ENCODE assay signal across 26 mouse cellular contexts in the genomic region with DNA sequence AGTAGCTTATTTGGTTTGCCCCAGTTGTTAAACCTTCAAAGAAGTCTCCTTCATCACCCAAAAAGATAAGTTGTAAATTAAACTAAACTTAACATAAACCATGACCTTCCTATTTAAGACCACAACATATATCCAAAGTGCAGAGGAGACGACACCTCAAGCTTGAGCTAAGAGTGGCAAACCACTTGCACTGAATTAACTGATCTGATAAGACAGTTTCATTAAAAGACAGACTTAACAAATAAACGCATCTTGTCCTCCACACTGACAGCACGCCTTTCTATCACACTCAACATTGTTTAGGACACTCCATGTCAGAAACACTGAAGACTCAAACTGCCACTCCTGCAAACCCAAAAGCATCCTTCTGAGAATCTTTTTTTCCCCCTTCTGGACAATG. TPM values are rescaled to one million over a fixed set of nuclear protein-coding genes. Genes with fewer than 3 reads are reported as not detected.
DNase-seq lines count a peak whose midpoint lies in the region; ATAC-seq lines count a peak whose summit lies in the region.
"Had no signal": no experiment of that assay in that cellular context is flagged by ENCODE, and none has a peak within 500 bp of the region (broad histone marks: within the 10 kb centered on the region; RNA-seq: fewer than 3 reads in every experiment).

No protein-coding gene starts in this region.

- H3K4me3 ChIP-seq in liver, embryonic 11.5 days (ENCODE audit: low read depth, low read length): no peak overlapping the region
- H3K4me3 ChIP-seq: embryonic facial prominence, embryonic 15.5 days; gastrocnemius, adult 2 months; hindbrain, embryonic 12.5 days; hindbrain, embryonic 15.5 days; intestine, embryonic 15.5 days had no signal

- 31% methylated on average over 3 of the region's 3 CpGs for WGBS in liver, embryonic 11.5 days

- no peak overlapping the region for H3K9ac ChIP-seq in liver, embryonic 11.5 days (ENCODE audit: low read depth, low read length)
- H3K9ac ChIP-seq: embryonic facial prominence, embryonic 15.5 days; forebrain, postnatal 0 days; hindbrain, embryonic 12.5 days; hindbrain, embryonic 15.5 days; intestine, embryonic 15.5 days had no signal

- H3K27ac ChIP-seq in liver, embryonic 11.5 days (ENCODE audit: low read depth, low read length): no peak overlapping the region
- H3K27ac ChIP-seq: embryonic facial prominence, embryonic 15.5 days; gastrocnemius, adult 2 months; hindbrain, embryonic 12.5 days; hindbrain, embryonic 15.5 days; intestine, embryonic 15.5 days had no signal

- H3K27me3 ChIP-seq in liver, embryonic 11.5 days (replicated peaks; ENCODE audit: control insufficient read depth, insufficient read depth, low read length): no peaks in the 10 kb centered on the region
- H3K27me3 ChIP-seq: CH12.LX; embryonic facial prominence, embryonic 15.5 days; hindbrain, embryonic 12.5 days; hindbrain, embryonic 15.5 days; intestine, embryonic 15.5 days had no signal

- peaks cover 2% of the 10 kb centered on the region; the same call in 1 of the 2 replicates for H3K4me1 ChIP-seq in liver, embryonic 11.5 days (replicated peaks; ENCODE audit: control insufficient read depth, insufficient read depth, low read length)
- H3K4me1 ChIP-seq: intestine, embryonic 15.5 days had no signal

- peak overlapping the region; percentile 11; the same call in 1 of the 2 replicates for H3K4me2 ChIP-seq in liver, embryonic 11.5 days
- H3K4me2 ChIP-seq: embryonic facial prominence, embryonic 15.5 days; heart, embryonic 11.5 days; hindbrain, embryonic 12.5 days; hindbrain, embryonic 15.5 days; intestine, embryonic 15.5 days had no signal

- DNase-seq in liver, embryonic 11.5 days (ENCODE audit: low spot score): no peak
- no peak for DNase-seq in liver
- DNase-seq in 3T3-L1 (ENCODE audit: low read depth, low spot score): peak; percentile 25
- DNase-seq in 416B (ENCODE audit: low read depth): peak; percentile 60
- DNase-seq in induced T-regulatory cell, adult 2 months (ENCODE audit: low read depth): peak; percentile 83
- no peak for DNase-seq in lung, adult 18-20 months
- DNase-seq: adrenal gland, adult 2 months; adrenal gland, postnatal 25 days; B cell, adult 2 months; cerebellum, adult 11-12 months; cerebellum, adult 8-10 months; cerebellum, postnatal 10 days; cerebellum, postnatal 36 days; embryo, embryonic 11 days; forebrain, postnatal 0 days; gastrocnemius, adult 2 months; gastrocnemius, postnatal 14 days; heart, adult 11 months had no signal

- no peak for ATAC-seq in liver, embryonic 11.5 days (replicated peaks; ENCODE audit: low FRiP score)
- ATAC-seq: forebrain, embryonic 14.5 days; forebrain, postnatal 0 days; intestine, embryonic 15.5 days had no signal

- no peaks in the 10 kb centered on the region for H3K36me3 ChIP-seq in liver, embryonic 11.5 days (ENCODE audit: control insufficient read depth, insufficient read depth, low read length)
- H3K36me3 ChIP-seq: embryonic facial prominence, embryonic 15.5 days; hindbrain, embryonic 12.5 days; hindbrain, embryonic 15.5 days; intestine, embryonic 15.5 days had no signal

- no peaks in the 10 kb centered on the region for H3K9me3 ChIP-seq in liver, embryonic 11.5 days (ENCODE audit: control insufficient read depth, low read length)
- H3K9me3 ChIP-seq: embryonic facial prominence, embryonic 15.5 days; G1E; hindbrain, embryonic 12.5 days; hindbrain, embryonic 15.5 days; intestine, embryonic 15.5 days had no signal

RNA-seq across cellular contexts. Expression of a gene that starts 4.8 kb away (rescaled TPM):
- 2.8 and 3.5 TPM in 2 replicates for polyA plus RNA-seq in liver, embryonic 11.5 days (2014; fragmentation: Nextera tagmentation; extraction: Ambion mirVana)

Comparison
In these comparisons a context has a peak if more than half of its experiments do, and no peak if none do; other contexts are left out.
1. DNase-seq: peak in 3T3-L1 (single experiment), 416B (single experiment) and induced T-regulatory cell, adult 2 months (single experiment); none in liver, embryonic 11.5 days (single experiment), liver (single experiment) and lung, adult 18-20 months (0 of 2).